Comparison of ENCODE assay signal across 14 mouse cellular contexts in the genomic region with DNA sequence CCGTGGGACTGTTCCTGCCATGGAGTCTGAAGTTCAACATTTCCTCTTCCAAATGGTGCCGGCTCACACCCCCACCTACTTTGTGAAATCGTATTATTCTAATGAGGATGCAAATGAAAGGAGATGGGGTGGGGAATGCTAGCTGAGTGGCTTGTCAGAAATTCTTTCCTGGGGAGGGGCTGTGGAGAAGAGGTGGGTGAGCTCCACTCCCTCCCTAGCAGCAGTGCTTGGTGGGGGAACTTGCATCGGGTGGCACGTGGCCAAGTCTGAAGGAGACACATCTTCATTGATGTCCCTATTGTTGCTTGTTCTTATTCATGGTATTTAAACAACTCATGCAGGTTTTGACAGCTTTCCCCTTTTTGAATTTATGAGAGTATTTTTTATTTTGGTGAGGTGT.
A peak's percentile ranks its signal among the peaks of the same experiment; 100 is the strongest.
DNase-seq lines count a peak whose midpoint lies in the region; ATAC-seq and TF ChIP-seq lines count a peak whose summit lies in the region.
"Had no signal": no experiment of that assay in that cellular context is flagged by ENCODE, and none has a peak within 500 bp of the region (broad histone marks: within the 10 kb centered on the region; RNA-seq: fewer than 3 reads in every experiment).

No protein-coding gene starts in this region.

- peaks cover 1% of the 10 kb centered on the region; the same call in 1 of the 2 replicates for H3K27me3 ChIP-seq in kidney, adult 2 months (replicated peaks; ENCODE audit: control insufficient read depth, insufficient read depth, low read length)
- peaks cover 6% of the 10 kb centered on the region; the same call in 1 of the 2 replicates for H3K27me3 ChIP-seq in kidney, embryonic 15.5 days
- no peaks in the 10 kb centered on the region for H3K27me3 ChIP-seq in limb, embryonic 15.5 days
- H3K27me3 ChIP-seq: heart, embryonic 12.5 days; lung, embryonic 15.5 days; megakaryocyte, embryonic 14.5 days; neural tube, embryonic 12.5 days had no signal

- WGBS in kidney, adult 2 months: 41% methylated on average over 5 of the region's 5 CpGs
- WGBS in kidney, embryonic 15.5 days: 54% methylated on average over 5 of the region's 5 CpGs
- 18% methylated on average over 5 of the region's 5 CpGs for WGBS in limb, embryonic 15.5 days

- TF ChIP-seq CTCF in kidney, adult 2 months (conservative IDR thresholded peaks at IDR 0.05; ENCODE audit: insufficient read depth, insufficient read length, low read depth, low read length): no peak

- H3K4me1 ChIP-seq in kidney, adult 2 months (ENCODE audit: control insufficient read depth, insufficient read depth, low read length): no peaks in the 10 kb centered on the region
- H3K4me1 ChIP-seq in kidney, embryonic 15.5 days: 0 out of 2 replicates have a peak, but pooled peaks cover 2% of the 10 kb centered on the region
- peaks cover 9% of the 10 kb centered on the region; the same call in 1 of the 2 replicates for H3K4me1 ChIP-seq in limb, embryonic 15.5 days
- H3K4me1 ChIP-seq: heart, embryonic 12.5 days; megakaryocyte, embryonic 14.5 days; neural tube, embryonic 12.5 days had no signal

- no peaks in the 10 kb centered on the region for H3K9me3 ChIP-seq in kidney, embryonic 15.5 days (replicated peaks)
- H3K9me3 ChIP-seq in limb, embryonic 15.5 days: no peaks in the 10 kb centered on the region
- H3K9me3 ChIP-seq: heart, embryonic 12.5 days; lung, embryonic 15.5 days; neural tube, embryonic 12.5 days had no signal

- no peak for TF ChIP-seq POLR2A in kidney, adult 2 months (IDR thresholded peaks at IDR 0.05; ENCODE audit: low read depth, low read length)

- H3K4me3 ChIP-seq in kidney, adult 2 months (ENCODE audit: insufficient read depth, low read depth, low read length): no peak overlapping the region
- H3K4me3 ChIP-seq in kidney, embryonic 15.5 days (replicated peaks): no peak overlapping the region
- H3K4me3 ChIP-seq in limb, embryonic 15.5 days: no peak overlapping the region
- H3K4me3 ChIP-seq: heart, embryonic 12.5 days; lung, embryonic 15.5 days; megakaryocyte, embryonic 14.5 days; neural tube, embryonic 12.5 days had no signal

- H3K27ac ChIP-seq in kidney, adult 2 months (ENCODE audit: insufficient read depth, low read depth, low read length): no peak overlapping the region
- H3K27ac ChIP-seq in kidney, embryonic 15.5 days: no peak overlapping the region
- no peak overlapping the region for H3K27ac ChIP-seq in limb, embryonic 15.5 days
- H3K27ac ChIP-seq: lung, embryonic 15.5 days; neural tube, embryonic 12.5 days had no signal

- H3K36me3 ChIP-seq in kidney, adult 2 months (ENCODE audit: control insufficient read depth, insufficient read depth, low read length): no peaks in the 10 kb centered on the region
- no peaks in the 10 kb centered on the region for H3K36me3 ChIP-seq in kidney, embryonic 15.5 days
- no peaks in the 10 kb centered on the region for H3K36me3 ChIP-seq in limb, embryonic 15.5 days
- H3K36me3 ChIP-seq: heart, embryonic 12.5 days; lung, embryonic 15.5 days; neural tube, embryonic 12.5 days had no signal

- H3K4me2 ChIP-seq in kidney, embryonic 15.5 days: no peak overlapping the region
- H3K4me2 ChIP-seq in limb, embryonic 15.5 days: 0 out of 2 replicates have a peak overlapping the region, but pooled peaks have one; percentile 0
- H3K4me2 ChIP-seq: heart, embryonic 12.5 days; lung, embryonic 15.5 days; neural tube, embryonic 12.5 days had no signal

- DNase-seq in adrenal gland, postnatal 10 days: peak; percentile 6
- DNase-seq in adrenal gland, postnatal 36 days: no peak
- peak; percentile 40 for DNase-seq in kidney, adult 2 months
- DNase-seq in right cerebral cortex, adult 2 months (ENCODE audit: low spot score in 2 of 2): peak; percentile 8 to 16
- DNase-seq in right cerebral cortex, postnatal 25 days: no peak
- DNase-seq in layer of hippocampus, adult 9-10 months (ENCODE audit: low spot score): no peak
- DNase-seq: cerebellum, adult 2 months; heart, postnatal 36 days had no signal

- no peak for ATAC-seq in kidney, embryonic 15.5 days (replicated peaks; ENCODE audit: low FRiP score)
- no peak for ATAC-seq in limb, embryonic 15.5 days (ENCODE audit: insufficient number of reproducible peaks, low FRiP score, low TSS enrichment, low read depth)

- H3K9ac ChIP-seq in kidney, embryonic 15.5 days: no peak overlapping the region
- H3K9ac ChIP-seq in limb, embryonic 15.5 days: no peak overlapping the region
- H3K9ac ChIP-seq: heart, embryonic 12.5 days; lung, embryonic 15.5 days; neural tube, embryonic 12.5 days had no signal

Comparison
In these comparisons a context has a peak if more than half of its experiments do, and no peak if none do; other contexts are left out.
1. DNase-seq: peak in adrenal gland, postnatal 10 days (single experiment), kidney, adult 2 months (single experiment) and right cerebral cortex, adult 2 months (2 of 2); none in adrenal gland, postnatal 36 days (0 of 2), right cerebral cortex, postnatal 25 days (single experiment) and layer of hippocampus, adult 9-10 months (single experiment).